Mouse (Mus musculus) cerebral cortex, adult 2 months (tissue): ENCODE data around the gene Ngp.

ENCODE experiments used
- WGBS: fragments of 180-500 bp; shearing (Covaris S2); methylation state at CpG from one replicate; pipeline ENCODE4 v1.1.7; 2018; 5-methylcytosine and 5-hydroxymethylcytosine counted together

Ngp gene

DNA sequence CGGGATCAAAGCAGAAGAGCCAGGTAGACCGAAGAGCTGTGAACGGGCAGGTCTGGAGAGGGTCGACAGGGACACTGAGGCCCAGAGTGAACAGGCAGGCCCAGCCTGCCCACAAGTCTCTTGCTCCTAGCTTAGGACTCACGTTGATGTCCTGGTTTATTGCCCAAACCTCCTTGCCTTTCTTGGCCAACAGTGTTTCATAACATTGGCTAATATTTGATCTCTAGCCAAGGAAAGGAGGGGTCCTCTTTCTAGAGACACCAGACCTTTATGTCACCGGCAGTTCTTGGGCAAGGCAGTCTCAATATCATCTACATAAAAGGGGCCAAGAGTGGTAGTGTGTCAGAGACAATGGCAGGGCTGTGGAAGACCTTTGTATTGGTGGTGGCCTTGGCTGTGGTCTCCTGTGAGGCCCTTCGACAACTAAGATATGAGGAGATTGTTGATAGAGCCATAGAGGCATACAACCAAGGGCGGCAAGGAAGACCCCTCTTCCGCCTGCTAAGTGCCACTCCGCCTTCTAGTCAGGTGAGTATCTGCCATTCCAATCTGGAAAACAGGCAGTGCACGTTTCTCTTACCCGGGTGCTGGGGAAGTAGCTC, at the start of gene Ngp:
Ngp (plus strand) TSS at position 237 of the 602 bp plus-strand sequence.
- WGBS: 89% methylated on average over 12 of the region's 12 CpGs

- WGBS: 89% methylated on average over 3 of the region's 3 CpGs
Observed at GRCm38 (mm10) chr9:110369860-110370259, 49.7 kb upstream of the Ngp start.

DNA sequence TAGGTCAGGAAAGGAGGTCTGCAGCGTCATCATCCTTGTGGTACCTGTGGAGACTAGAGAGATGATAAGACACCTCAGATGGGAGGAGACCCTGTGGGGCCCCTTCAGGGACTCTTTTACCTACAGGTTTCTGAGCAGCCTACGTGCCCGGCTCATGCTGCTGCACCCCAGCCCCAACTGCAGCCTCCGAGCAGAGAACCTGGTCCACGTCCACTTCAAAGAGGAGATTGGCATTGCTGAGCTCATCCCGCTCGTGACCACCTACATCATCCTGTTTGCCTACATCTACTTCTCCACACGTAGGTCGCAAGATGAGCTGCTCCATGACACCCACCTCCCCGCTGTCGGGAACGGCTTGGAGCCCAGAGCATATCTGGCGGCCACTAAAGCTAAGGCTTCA, 45.7 kb upstream of the Ngp start:
- WGBS: 88% methylated on average over 13 of the region's 13 CpGs

DNA sequence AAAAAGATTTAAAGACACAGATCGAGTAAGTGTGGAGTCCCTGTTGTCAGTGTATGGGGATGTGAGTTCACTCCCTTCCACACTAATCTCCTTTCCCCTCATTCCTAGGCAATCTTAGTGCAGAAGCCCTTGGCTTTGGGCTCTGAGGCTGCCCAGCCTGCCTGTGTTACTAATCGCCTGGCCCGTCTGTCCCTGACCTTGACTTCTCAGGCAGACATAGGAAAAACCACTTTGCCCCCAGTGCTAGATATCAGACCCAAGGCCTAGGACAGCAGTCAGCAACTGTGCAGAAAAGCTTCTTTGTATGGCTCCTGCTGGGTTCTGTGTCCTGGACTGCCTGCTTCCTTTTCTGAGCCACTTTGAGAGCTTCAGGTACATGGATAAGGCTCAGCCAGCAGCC, 43.9 kb upstream of the Ngp start:
- WGBS: 95% methylated on average over 3 of the region's 3 CpGs

DNA sequence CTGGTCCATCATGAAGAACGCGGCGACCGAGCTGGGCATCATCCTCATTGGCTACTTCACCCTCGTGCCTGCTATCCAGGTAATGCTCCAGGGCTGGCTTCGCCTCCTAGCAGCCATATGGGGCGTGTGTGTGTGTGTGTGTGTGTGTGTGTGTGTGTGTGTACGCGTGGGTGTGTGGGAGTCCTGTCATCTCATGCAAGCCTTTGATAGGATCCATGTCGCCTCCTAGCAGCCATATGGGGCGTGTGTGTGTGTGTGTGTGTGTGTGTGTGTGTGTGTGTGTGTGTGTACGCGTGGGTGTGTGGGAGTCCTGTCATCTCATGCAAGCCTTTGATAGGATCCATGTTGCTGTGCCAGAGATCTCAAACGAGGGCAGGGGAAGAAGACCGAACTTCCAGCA, 41.9 kb upstream of the Ngp start:
- 55% methylated on average over 14 of the region's 15 CpGs for WGBS

DNA sequence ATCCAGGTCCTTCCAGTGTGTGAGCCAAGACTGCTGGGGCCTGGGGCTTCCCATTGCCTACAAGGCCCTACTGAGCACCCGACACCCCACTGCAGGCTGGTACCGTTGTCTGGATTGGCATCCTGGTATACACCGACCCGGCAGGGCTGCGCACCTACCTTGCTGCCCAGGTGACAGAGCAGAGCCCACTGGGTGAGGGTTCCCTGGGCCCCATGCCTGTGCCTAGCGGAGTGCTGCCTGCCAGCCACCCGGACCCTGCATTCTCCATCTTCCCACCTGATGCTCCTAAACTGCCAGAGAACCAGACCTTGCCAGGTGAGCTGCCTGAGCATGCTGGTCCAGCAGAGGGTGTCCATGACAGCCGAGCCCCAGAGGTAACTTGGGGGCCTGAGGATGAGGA, 40.2 kb upstream of the Ngp start:
- 96% methylated on average over 8 of the region's 8 CpGs for WGBS

DNA sequence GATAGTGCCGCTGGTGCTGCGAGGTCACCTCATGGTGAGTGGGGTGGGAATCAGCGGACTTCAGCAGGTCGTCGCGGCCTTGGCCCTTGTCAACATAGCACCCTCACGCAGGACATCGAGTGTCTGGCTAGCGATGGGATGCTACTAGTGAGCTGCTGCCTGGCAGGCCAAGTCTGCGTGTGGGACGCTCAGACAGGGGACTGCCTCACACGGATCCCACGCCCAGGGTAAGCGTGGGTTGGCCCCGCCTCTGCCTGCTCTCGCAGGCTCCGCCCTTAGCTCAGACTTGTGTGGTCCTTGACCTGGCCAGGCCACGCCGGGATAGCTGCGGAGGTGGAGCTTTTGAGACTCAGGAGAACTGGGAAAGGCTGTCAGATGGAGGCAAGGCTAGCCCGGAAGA, 38.9 kb upstream of the Ngp start:
- WGBS: 56% methylated on average over 21 of the region's 21 CpGs

GRCm38 (mm10) chr9:110381292-110381691, 38.3 kb upstream of the Ngp start:
- WGBS: 68% methylated on average over 12 of the region's 12 CpGs

GRCm38 (mm10) chr9:110384369-110384929, 35.1 kb upstream of the Ngp start:
- 68% methylated on average over 7 of the region's 7 CpGs for WGBS

DNA sequence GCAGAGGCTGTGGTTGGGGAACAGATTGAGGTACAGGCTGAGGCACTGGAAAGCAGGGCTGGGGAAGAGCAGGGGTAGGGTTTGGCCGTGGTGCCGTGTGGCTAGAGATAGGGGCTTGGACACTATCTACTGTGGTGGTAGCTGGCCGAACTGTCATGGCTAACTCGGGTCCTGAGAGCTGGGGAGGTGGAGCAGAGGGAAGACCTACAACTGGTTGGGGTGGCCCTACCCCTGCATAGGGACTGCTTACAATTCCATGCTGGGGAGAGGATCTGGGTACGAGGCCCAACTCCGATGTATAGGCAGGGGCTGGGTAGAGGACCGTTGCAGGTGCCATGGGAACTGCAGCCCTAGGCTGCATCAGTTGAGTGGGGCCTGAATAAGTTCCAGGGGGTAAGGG, 31.5 kb upstream of the Ngp start:
- 94% methylated on average over 7 of the region's 7 CpGs for WGBS

DNA sequence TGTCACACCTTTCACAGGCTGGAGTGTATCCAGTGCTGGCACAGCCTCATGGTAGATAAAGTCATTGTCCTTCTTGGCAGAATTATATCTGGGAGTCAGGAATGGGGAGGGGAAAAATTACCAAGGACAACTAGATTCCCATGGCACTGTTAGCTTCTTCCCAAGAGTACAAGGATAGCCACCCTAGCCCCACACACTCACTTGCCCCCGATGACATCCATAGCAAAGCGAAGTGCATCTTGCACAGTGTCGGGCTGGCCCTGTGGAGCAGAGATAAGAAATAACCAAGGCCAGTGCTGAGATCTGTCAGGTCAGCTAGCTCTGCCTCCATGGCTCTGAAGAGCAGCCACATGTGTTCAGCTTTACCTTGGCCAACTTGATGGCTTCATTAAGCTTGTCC, 28.7 kb upstream of the Ngp start:
- 92% methylated on average over 3 of the region's 3 CpGs for WGBS

DNA sequence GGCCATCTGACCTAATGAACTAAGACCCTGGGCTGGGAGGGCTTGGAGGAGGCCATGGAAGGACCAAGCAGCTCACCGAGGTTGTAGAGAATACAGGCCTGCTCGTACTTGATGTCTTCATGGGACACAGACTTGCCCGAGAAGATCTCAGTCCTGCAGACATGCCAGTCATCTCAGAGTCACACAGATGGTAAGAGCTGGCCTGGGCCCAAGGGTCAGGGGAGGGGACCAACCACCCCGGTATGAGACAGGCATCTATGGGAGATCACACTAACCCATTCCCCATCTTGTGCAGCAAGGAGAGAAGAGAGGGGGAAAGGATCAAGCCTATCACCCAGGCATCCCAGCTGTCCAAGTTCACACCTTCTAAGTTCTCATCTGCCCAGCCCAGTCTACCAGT, 26.3 kb upstream of the Ngp start:
- 69% methylated on average over 4 of the region's 4 CpGs for WGBS

- 68% methylated on average over 5 of the region's 5 CpGs for WGBS
Observed at GRCm38 (mm10) chr9:110400650-110401049, 18.9 kb upstream of the Ngp start.

GRCm38 (mm10) chr9:110402731-110403130, 16.8 kb upstream of the Ngp start:
- 94% methylated on average over 2 of the region's 2 CpGs for WGBS

GRCm38 (mm10) chr9:110403240-110403639, 16.3 kb upstream of the Ngp start:
- 90% methylated on average over 4 of the region's 4 CpGs for WGBS

DNA sequence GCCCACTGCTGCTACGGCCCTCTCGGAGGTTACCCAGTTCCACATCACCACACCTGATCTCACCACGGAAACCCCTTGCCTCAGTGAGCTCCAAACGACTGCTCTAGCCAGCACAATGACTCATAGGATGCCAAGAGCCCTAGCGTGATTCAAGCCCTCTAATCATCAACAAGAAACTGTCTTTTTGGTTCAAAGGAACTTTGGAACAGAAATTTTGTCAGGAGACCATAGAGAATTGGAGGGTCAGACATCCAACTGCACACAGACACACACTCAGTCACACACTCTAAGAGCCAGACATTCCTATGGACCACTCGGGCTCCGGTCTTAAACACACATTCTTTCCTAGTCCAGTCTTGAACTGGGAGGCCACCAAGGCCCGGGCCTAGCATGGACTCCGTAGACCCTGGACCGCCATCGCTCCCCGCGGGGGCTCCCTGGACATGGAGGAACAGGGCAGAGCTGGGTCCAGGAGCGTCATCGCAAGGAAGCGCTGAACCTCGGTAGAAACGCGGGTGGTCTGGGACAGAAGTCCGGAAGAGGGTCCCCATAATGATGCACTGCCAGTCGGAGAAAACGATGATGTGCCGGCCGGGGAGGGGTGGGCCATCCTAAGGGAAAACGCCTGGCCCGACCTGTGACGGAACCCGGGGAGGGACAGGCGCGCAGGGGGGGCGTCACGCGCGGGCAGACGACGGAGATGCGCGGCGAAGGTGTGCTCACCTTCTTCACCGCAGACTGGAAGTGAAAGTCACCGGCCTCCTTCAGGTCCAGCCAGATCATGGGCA, 12.0 kb upstream of the Ngp start:
- WGBS: 2% methylated on average over 40 of the region's 41 CpGs

DNA sequence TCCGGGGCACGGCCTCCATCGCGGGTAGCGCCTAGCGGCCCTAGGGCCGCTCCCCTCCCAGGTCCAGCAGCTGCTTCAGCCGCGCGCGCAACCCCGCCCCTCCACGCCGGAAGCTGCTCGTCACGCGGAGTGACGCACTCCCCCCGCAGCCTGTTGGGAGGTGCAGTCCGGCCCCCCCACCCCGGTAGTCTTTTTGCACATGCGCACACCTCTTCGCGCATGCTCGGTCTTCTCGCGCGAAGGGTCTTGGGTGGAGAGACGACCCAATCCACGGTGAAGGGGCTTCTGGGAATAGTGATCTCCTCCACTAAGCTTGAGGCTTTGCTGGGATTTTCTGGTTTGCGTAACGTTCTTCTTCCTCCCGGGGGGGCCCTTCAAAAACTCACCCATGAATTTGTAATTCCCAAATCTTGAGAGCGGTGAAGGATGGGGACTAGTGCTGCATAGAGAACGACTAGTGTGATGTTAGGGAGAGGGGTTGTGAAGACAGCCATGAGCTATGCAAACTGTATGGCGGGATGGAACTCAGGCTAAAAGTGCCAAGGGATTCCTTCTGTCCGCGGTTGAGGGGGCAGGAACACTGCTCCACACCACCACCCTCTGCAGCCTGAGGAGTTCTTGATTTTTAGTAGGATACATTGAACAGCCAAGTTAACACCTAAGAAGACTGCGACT, 11.3 kb upstream of the Ngp start, which contains the start of gene Ptpn23:
Ptpn23 (minus strand) TSS at position 115 of the 675 bp plus-strand sequence.
- under 1% methylated on average over 39 of the region's 39 CpGs for WGBS

DNA sequence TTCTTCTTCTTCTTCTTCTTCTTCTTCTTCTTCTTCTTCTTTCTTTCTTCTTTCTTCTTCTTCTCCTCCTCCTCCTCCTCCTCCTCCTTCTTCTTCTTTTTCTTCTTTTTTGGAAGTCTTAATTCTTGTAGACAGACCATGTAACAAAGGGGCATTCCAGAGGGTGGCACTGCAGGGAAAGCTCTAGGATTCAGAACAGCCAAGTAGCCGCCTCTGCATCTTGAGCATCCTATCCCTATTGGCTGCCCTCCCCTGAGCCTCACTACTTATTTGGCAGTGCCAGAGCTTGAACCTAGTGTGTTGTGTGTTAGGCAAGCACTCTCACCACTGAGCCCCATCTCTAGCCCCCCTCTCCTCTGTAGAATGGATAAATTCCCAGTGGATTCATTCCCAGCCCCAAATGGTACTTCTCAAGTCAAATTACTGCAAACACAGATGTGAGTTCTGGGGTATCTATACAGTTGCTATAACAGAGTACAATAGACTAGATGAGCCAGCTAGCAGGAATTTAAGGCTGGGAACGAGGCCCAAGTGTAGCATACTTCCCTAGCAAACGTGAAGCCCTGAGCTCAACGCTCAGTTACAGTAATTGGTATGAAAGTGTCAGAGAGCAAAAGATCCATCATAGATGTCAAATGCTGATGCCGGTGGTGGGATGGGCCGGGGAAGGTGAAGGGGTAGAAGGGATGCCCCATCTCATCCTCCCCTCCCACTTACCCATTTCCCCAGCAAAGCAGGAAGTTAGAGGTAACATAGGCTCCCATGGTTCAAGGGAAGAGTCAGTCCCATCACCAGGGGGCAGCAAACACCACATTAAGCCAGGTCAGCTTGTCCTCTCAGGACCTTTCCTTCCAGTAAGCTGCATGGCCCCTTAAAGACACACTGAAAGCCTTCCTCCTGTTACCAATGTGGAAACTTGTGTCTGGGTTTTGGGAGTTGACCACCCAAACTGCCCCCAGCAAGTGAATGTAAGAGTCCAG, 8.3 kb upstream of the Ngp start:
- WGBS: 27% methylated on average over 6 of the region's 6 CpGs

GRCm38 (mm10) chr9:110412926-110413325, 6.6 kb upstream of the Ngp start:
- 48% methylated on average over 7 of the region's 7 CpGs for WGBS

DNA sequence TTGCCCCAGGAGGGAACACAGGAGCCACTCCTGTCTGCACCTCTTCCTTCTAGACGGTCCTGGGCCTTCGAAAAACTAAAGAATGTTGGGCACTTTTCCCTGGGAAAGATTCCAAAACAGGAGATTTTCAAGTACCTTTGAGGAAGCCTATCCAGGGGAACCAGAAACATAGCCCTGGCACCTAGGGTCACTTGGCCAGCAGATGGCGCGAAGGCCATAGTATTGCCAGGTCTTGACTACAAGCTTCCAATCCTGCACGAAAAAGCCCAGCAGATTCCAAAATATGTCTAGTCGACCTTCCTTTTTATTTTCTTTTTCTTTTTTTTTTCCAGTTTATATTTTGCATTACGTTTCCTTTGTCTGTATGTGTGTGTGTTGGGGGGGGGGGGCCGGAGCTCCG, 5.8 kb upstream of the Ngp start:
- 47% methylated on average over 9 of the region's 9 CpGs for WGBS

- WGBS: 54% methylated on average over 8 of the region's 8 CpGs
Observed at GRCm38 (mm10) chr9:110431241-110431640, 11.7 kb downstream of the Ngp start.
